Mouse (Mus musculus): Measurements from ENCODE around the gene Gm9944. TPM values are rescaled to one million over a fixed set of nuclear protein-coding genes. Genes with fewer than 3 reads are reported as not detected.
A peak's percentile ranks its signal among the peaks of the same experiment; 100 is the strongest.

Gene Gm9944
- total and polyA plus RNA-seq, 3 experiments: not detected

- peak; percentile 43 for DNase-seq (ENCODE audit: low read depth, low spot score)
- no peaks in the 10 kb centered on the region for H3K27me3 ChIP-seq (ENCODE audit: control insufficient read depth in 1 of 2, insufficient read depth in 2 of 2, low read length in 2 of 2)
- no peaks in the 10 kb centered on the region for H3K36me3 ChIP-seq (ENCODE audit: control insufficient read depth in 1 of 2, insufficient read depth in 2 of 2, low read length in 2 of 2)
- H3K9ac ChIP-seq (ENCODE audit: control insufficient read depth, low read depth, low read length, poor library complexity, severe bottlenecking): no peak overlapping the region
- TF ChIP-seq CTCF (IDR thresholded peaks at IDR 0.05 in 2 of 3, conservative IDR thresholded peaks at IDR 0.05 in 1 of 3; ENCODE audit: control insufficient read depth in 1 of 3, insufficient read depth in 1 of 3, low read depth in 2 of 3, low read length in 3 of 3, poor library complexity in 1 of 3, severe bottlenecking in 1 of 3) (peak; percentile 45 to 57 (median 49)), ZC3H11A (IDR thresholded peaks at IDR 0.05; ENCODE audit: low read depth, low read length) (peak; percentile 25; the same call in 1 of the 2 replicates), TCF12 (IDR thresholded peaks at IDR 0.05; ENCODE audit: low read depth, low read length) (no peak), RAD21 (IDR thresholded peaks at IDR 0.05; ENCODE audit: low read depth, low read length) (peak; percentile 42), SMC3 (IDR thresholded peaks at IDR 0.05; ENCODE audit: low read depth, low read length) (peak; percentile 47), ZMIZ1 (IDR thresholded peaks at IDR 0.05; ENCODE audit: low read depth, low read length) (no peak)
- no peaks in the 10 kb centered on the region for H3K4me1 ChIP-seq (ENCODE audit: control insufficient read depth in 1 of 2, insufficient read depth in 2 of 2, low read length in 2 of 2)
- H3K27ac ChIP-seq (ENCODE audit: control insufficient read depth, low read depth, low read length): no peak overlapping the region
- no peak overlapping the region for H3K4me3 ChIP-seq (ENCODE audit: control insufficient read depth in 1 of 2, insufficient read depth in 1 of 2, low read depth in 2 of 2, low read length in 2 of 2)
- H3K9me3 ChIP-seq (replicated peaks; ENCODE audit: insufficient read depth, low read length): no peaks in the 10 kb centered on the region
- no peaks in the 10 kb centered on the region for H3K79me2 ChIP-seq (ENCODE audit: control insufficient read depth, insufficient read depth, low read length, poor library complexity)
Measured at GRCm38 (mm10) chr4:144428868-144429267, 24.2 kb downstream of the Gm9944 start.

DNA sequence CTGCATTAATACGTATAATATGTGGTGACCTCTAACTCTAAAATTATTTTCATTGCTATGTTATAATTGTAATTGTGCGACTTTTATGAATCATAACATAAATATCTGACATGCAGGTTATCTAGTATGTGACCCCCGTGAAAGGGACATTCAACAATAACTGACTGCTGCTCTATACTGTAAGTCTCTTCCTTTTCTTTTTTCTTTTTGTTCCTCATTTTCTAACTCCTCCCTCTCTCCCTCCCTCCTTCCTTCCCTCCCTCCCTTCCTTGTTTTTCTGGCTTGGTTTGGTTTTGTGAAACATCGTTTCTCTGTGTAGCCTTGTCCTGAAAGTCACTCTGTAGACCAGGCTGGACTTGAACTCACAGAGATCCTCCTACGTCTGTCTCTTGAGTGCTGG, 28.5 kb downstream of the Gm9944 start:
- H3K4me3 ChIP-seq (ENCODE audit: control insufficient read depth in 1 of 2, insufficient read depth in 1 of 2, low read depth in 2 of 2, low read length in 2 of 2): no peak overlapping the region
- no peaks in the 10 kb centered on the region for H3K9me3 ChIP-seq (replicated peaks; ENCODE audit: insufficient read depth, low read length)
- no peak for DNase-seq (ENCODE audit: low read depth, low spot score)
- no peaks in the 10 kb centered on the region for H3K4me1 ChIP-seq (ENCODE audit: control insufficient read depth in 1 of 2, insufficient read depth in 2 of 2, low read length in 2 of 2)
- no peak overlapping the region for H3K9ac ChIP-seq (ENCODE audit: control insufficient read depth, low read depth, low read length, poor library complexity, severe bottlenecking)
- no peak overlapping the region for H3K27ac ChIP-seq (ENCODE audit: control insufficient read depth, low read depth, low read length)
- no peaks in the 10 kb centered on the region for H3K36me3 ChIP-seq (ENCODE audit: control insufficient read depth in 1 of 2, insufficient read depth in 2 of 2, low read length in 2 of 2)
- H3K27me3 ChIP-seq (ENCODE audit: control insufficient read depth in 1 of 2, insufficient read depth in 2 of 2, low read length in 2 of 2): no peaks in the 10 kb centered on the region
- H3K79me2 ChIP-seq (ENCODE audit: control insufficient read depth, insufficient read depth, low read length, poor library complexity): no peaks in the 10 kb centered on the region
- no peak for TF ChIP-seq MAFK (IDR thresholded peaks at IDR 0.05; ENCODE audit: borderline replicate concordance, low read depth, low read length)
- no peak for TF ChIP-seq SIN3A (IDR thresholded peaks at IDR 0.05; ENCODE audit: low read length)
- TF ChIP-seq POLR2A (IDR thresholded peaks at IDR 0.05; ENCODE audit: control insufficient read depth in 1 of 2, insufficient read depth in 1 of 2, low read depth in 1 of 2, low read length in 2 of 2, poor library complexity in 1 of 2): no peak
- TF ChIP-seq TAL1 (IDR thresholded peaks at IDR 0.05; ENCODE audit: low read length): no peak
- TF ChIP-seq GABPA (IDR thresholded peaks at IDR 0.05; ENCODE audit: low read depth, low read length): no peak
- TF ChIP-seq MYC (IDR thresholded peaks at IDR 0.05; ENCODE audit: low read depth, low read length): no peak
- TF ChIP-seq BHLHE40 (IDR thresholded peaks at IDR 0.05; ENCODE audit: borderline replicate concordance, low read depth, low read length): no peak
- TF ChIP-seq MXI1 (IDR thresholded peaks at IDR 0.05; ENCODE audit: low read depth, low read length): no peak
- no peak for TF ChIP-seq UBTF (IDR thresholded peaks at IDR 0.05; ENCODE audit: borderline replicate concordance, insufficient read depth, low read depth, low read length)
- no peak for TF ChIP-seq GATA1 (IDR thresholded peaks at IDR 0.05; ENCODE audit: low read depth, low read length)
- no peak for TF ChIP-seq ELF1 (IDR thresholded peaks at IDR 0.05; ENCODE audit: low read depth, low read length)
- no peak for TF ChIP-seq HCFC1 (IDR thresholded peaks at IDR 0.05; ENCODE audit: low read depth, low read length)
- TF ChIP-seq TBP (IDR thresholded peaks at IDR 0.05; ENCODE audit: low read depth, low read length): no peak

Data from MEL (cell line).